Mouse (Mus musculus): ENCODE measurements around the gene Setd4. TPM values are rescaled to one million over a fixed set of nuclear protein-coding genes. Genes with fewer than 3 reads are reported as not detected.

Setd4 gene
- polyA plus RNA-seq, 2 experiments: 3.6 to 4.1 TPM

DNA sequence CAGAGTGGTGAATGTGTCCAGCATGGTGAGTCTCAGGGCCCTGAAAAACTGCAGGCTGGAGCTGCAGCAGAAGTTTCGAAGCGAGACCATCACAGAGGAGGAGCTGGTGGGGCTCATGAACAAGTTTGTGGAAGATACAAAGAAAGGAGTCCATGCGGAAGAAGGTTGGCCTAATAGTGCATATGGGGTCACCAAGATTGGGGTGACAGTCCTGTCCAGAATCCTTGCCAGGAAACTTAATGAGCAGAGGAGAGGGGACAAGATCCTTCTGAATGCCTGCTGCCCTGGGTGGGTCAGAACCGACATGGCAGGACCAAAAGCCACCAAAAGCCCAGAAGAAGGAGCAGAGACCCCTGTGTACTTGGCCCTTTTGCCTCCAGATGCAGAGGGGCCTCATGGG lies 5.9 kb upstream of the Setd4 start:
- TF ChIP-seq EP300 (IDR thresholded peaks at IDR 0.05; ENCODE audit: low read depth): no peak
- TF ChIP-seq CTCF (IDR thresholded peaks at IDR 0.05; ENCODE audit: low read depth): no peak
- ATAC-seq (ENCODE audit: insufficient read depth) (no peak), DNase-seq (ENCODE audit: low read depth in 3 of 3, low spot score in 3 of 3) (no peak)
- 75% methylated on average over 4 of the region's 4 CpGs for WGBS (ENCODE audit: insufficient replicate concordance)
- H3K36me3 ChIP-seq (replicated peaks; ENCODE audit: control insufficient read depth, insufficient read depth, low read depth): no peaks in the 10 kb centered on the region
- H3K4me3 ChIP-seq (ENCODE audit: insufficient read depth in 1 of 2, low read depth in 2 of 2, low read length in 2 of 2): no peak overlapping the region
- H3K4me1 ChIP-seq (replicated peaks; ENCODE audit: control insufficient read depth in 2 of 2, insufficient read depth in 2 of 2, low read length in 1 of 2): peaks cover 0 to 3% of the 10 kb centered on the region in 2 experiments; a peak in 2 of 4 replicates
- no peak overlapping the region for H3K9ac ChIP-seq (replicated peaks)
- H3K27ac ChIP-seq: no peak overlapping the region
- H3K9me3 ChIP-seq (ENCODE audit: control insufficient read depth, low read length): no peaks in the 10 kb centered on the region
- no peak overlapping the region for H3K4me2 ChIP-seq (ENCODE audit: low read depth)
- H3K27me3 ChIP-seq (ENCODE audit: control insufficient read depth, insufficient read depth, low read length): no peaks in the 10 kb centered on the region; the same call in 1 of the 2 replicates

- WGBS (ENCODE audit: insufficient replicate concordance): 65% methylated on average over 8 of the region's 8 CpGs
- DNase-seq (ENCODE audit: low read depth in 3 of 3, low spot score in 3 of 3) (no peak), ATAC-seq (ENCODE audit: insufficient read depth) (no peak)
- Histone ChIP-seq H3K4me3 (ENCODE audit: insufficient read depth in 1 of 2, low read depth in 2 of 2, low read length in 2 of 2) (no peak overlapping the region), H3K9ac (replicated peaks) (no peak overlapping the region), H3K4me2 (ENCODE audit: low read depth) (no peak overlapping the region; the same call in 1 of the 2 replicates), H3K9me3 (ENCODE audit: control insufficient read depth, low read length) (no peaks in the 10 kb centered on the region), H3K27me3 (ENCODE audit: control insufficient read depth, insufficient read depth, low read length) (no peaks in the 10 kb centered on the region; the same call in 1 of the 2 replicates), H3K4me1 (replicated peaks; ENCODE audit: control insufficient read depth in 2 of 2, insufficient read depth in 2 of 2, low read length in 1 of 2) (peaks cover 6 to 12% of the 10 kb centered on the region in 2 experiments), H3K27ac (no peak overlapping the region), H3K36me3 (replicated peaks; ENCODE audit: control insufficient read depth, insufficient read depth, low read depth) (no peaks in the 10 kb centered on the region)
- no peak for TF ChIP-seq CTCF (IDR thresholded peaks at IDR 0.05; ENCODE audit: low read depth)
- TF ChIP-seq EP300 (IDR thresholded peaks at IDR 0.05; ENCODE audit: low read depth): no peak
Observed at GRCm38 (mm10) chr16:93608731-93609130, 4.9 kb upstream of the Setd4 start.

- Histone ChIP-seq H3K4me3 (ENCODE audit: insufficient read depth in 1 of 2, low read depth in 2 of 2, low read length in 2 of 2) (peak overlapping the region; percentile 60 to 72), H3K9me3 (ENCODE audit: control insufficient read depth, low read length) (no peaks in the 10 kb centered on the region), H3K9ac (replicated peaks) (peak overlapping the region; percentile 69), H3K4me2 (ENCODE audit: low read depth) (peak overlapping the region; percentile 80), H3K27ac (no peak overlapping the region), H3K4me1 (replicated peaks; ENCODE audit: control insufficient read depth in 2 of 2, insufficient read depth in 2 of 2, low read length in 1 of 2) (peaks cover 6 to 14% of the 10 kb centered on the region in 2 experiments), H3K27me3 (ENCODE audit: control insufficient read depth, insufficient read depth, low read length) (no peaks in the 10 kb centered on the region; the same call in 1 of the 2 replicates), H3K36me3 (replicated peaks; ENCODE audit: control insufficient read depth, insufficient read depth, low read depth) (no peaks in the 10 kb centered on the region)
- no peak; the same call in 1 of the 2 replicates for TF ChIP-seq CTCF (IDR thresholded peaks at IDR 0.05; ENCODE audit: low read depth)
- no peak for TF ChIP-seq EP300 (IDR thresholded peaks at IDR 0.05; ENCODE audit: low read depth)
- peak; percentile 69 to 70 (median 70) for DNase-seq (ENCODE audit: low read depth in 3 of 3, low spot score in 3 of 3)
- peak; percentile 39; the same call in 1 of the 2 replicates for ATAC-seq (ENCODE audit: insufficient read depth)
- WGBS (ENCODE audit: insufficient replicate concordance): under 1% methylated on average over 32 of the region's 32 CpGs
Observed at GRCm38 (mm10) chr16:93607669-93608101, 3.8 kb upstream of the Setd4 start.

- 78% methylated on average over 7 of the region's 7 CpGs for WGBS (ENCODE audit: insufficient replicate concordance)
- TF ChIP-seq EP300 (IDR thresholded peaks at IDR 0.05; ENCODE audit: low read depth) (no peak), CTCF (IDR thresholded peaks at IDR 0.05; ENCODE audit: low read depth) (no peak)
- Histone ChIP-seq H3K27ac (no peak overlapping the region), H3K4me2 (ENCODE audit: low read depth) (no peak overlapping the region), H3K4me3 (ENCODE audit: insufficient read depth in 1 of 2, low read depth in 2 of 2, low read length in 2 of 2) (no peak overlapping the region), H3K9ac (replicated peaks) (no peak overlapping the region), H3K4me1 (replicated peaks; ENCODE audit: control insufficient read depth in 2 of 2, insufficient read depth in 2 of 2, low read length in 1 of 2) (peaks cover 6 to 14% of the 10 kb centered on the region in 2 experiments), H3K36me3 (replicated peaks; ENCODE audit: control insufficient read depth, insufficient read depth, low read depth) (no peaks in the 10 kb centered on the region), H3K9me3 (ENCODE audit: control insufficient read depth, low read length) (no peaks in the 10 kb centered on the region), H3K27me3 (ENCODE audit: control insufficient read depth, insufficient read depth, low read length) (no peaks in the 10 kb centered on the region; the same call in 1 of the 2 replicates)
- ATAC-seq (ENCODE audit: insufficient read depth): no peak
- no peak for DNase-seq (ENCODE audit: low read depth in 3 of 3, low spot score in 3 of 3)
Observed at GRCm38 (mm10) chr16:93606146-93606545, 2.3 kb upstream of the Setd4 start.

- Histone ChIP-seq H3K36me3 (replicated peaks; ENCODE audit: control insufficient read depth, insufficient read depth, low read depth) (no peaks in the 10 kb centered on the region), H3K27me3 (ENCODE audit: control insufficient read depth, insufficient read depth, low read length) (no peaks in the 10 kb centered on the region; the same call in 1 of the 2 replicates), H3K4me3 (ENCODE audit: insufficient read depth in 1 of 2, low read depth in 2 of 2, low read length in 2 of 2) (peak within 1 kb of the TSS; percentile 69 to 83; a peak in 3 of 4 replicates), H3K4me1 (replicated peaks; ENCODE audit: control insufficient read depth in 2 of 2, insufficient read depth in 2 of 2, low read length in 1 of 2) (peaks cover 6 to 14% of the 10 kb centered on the region in 2 experiments), H3K9me3 (ENCODE audit: control insufficient read depth, low read length) (no peaks in the 10 kb centered on the region), H3K27ac (no peak within 1 kb of the TSS), H3K9ac (replicated peaks) (peak within 1 kb of the TSS; percentile 75), H3K4me2 (ENCODE audit: low read depth) (peak within 1 kb of the TSS; percentile 97)
- ATAC-seq (ENCODE audit: insufficient read depth): no peak
- TF ChIP-seq CTCF (IDR thresholded peaks at IDR 0.05; ENCODE audit: low read depth) (no peak), EP300 (IDR thresholded peaks at IDR 0.05; ENCODE audit: low read depth) (no peak)
- DNase-seq (ENCODE audit: low read depth in 3 of 3, low spot score in 3 of 3): no peak
- 70% methylated on average over 4 of the region's 4 CpGs for WGBS (ENCODE audit: insufficient replicate concordance)
Observed at GRCm38 (mm10) chr16:93605553-93605952, 1.7 kb upstream of the Setd4 start, which contains the start of gene Cbr1. TSS of gene Cbr1 (plus strand) at chr16:93605853.

Measured in liver, embryonic 14.5 days (tissue).